Mouse (Mus musculus) duodenum, adult 2 months (tissue): ENCODE measurements around the gene Mfsd4b2. TPM values are rescaled to one million over a fixed set of nuclear protein-coding genes. Genes with fewer than 3 reads are reported as not detected.

ENCODE experiments used
- polyA plus RNA-seq: library from polyadenylated mRNA; depleted of rRNA; stranded (reverse); fragments of >200 nt; gene quantifications from 2 replicates; pipeline ENCODE4 v1.2.3, GENCODE M21; 2012; ENCODE audit warnings: low replicate concordance; rRNA removed

The Mfsd4b2 gene
- polyA plus RNA-seq, result 17.7 and 35.8 TPM in 2 replicates

DNA sequence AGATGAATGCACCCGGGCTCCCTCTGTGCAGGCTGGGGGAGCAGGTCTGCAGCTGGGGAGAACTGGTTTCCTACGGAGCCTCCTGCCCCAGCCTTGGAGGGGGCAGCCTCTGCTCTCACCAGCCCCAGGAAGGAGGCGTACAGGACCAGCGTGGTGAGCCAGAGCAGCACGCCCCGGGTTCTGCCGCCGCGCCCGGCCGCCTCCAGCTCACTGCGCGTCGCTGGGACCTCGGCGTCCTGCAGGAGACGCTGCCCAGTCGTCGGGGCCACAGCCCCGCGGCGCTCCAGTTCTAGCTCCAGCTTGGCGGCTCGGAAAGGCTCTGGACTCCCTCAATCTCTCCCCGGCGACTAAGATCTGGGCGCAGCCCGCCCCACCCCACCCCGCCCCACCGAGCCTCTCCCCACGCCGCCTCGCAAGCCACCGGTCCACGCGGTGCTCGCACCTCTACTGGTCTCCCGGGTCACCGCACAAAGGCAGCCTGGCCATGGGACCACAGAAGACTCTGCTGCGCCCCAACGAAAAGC is at the start of gene Mfsd4b2:
TSS of gene Mfsd4b2 (minus strand) at position 308 of the 524 bp plus-strand sequence.

DNA sequence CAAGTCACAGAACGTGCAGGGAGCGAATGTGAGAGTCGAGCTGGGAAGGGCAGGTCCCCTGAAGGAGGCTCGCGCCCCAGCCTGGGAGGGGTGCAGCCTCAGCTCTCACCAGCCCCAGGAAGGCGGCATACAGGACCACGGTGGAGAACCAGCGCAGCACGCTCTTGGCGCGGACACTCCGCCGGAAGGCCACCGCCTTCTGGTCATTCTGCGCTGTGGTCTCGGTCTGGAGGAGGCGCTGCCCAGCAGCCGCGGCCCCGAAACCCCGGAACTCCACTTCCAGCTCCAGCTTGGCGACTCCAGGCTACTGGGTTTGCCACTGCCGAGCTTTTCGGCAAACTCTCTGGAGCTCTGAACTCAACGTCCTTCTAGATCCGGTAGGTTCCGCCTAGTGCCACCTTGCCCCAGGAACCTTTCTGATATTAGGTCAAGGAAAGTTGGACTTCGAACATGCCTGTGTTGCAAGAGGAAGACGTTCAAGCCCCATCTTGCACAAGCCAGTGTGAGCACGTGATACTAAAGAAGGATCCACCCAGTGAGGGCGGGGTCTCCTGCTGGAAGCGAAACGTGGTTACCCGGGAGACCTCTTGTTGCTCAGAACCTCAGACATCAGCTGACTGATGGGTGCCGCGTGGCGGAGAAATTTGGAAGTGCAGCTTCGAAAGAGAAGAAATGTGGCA is 33.2 kb upstream of the Mfsd4b2 start, which contains the start of gene Mfsd4b3:
TSS of gene Mfsd4b3 (minus strand) at position 393 of the 680 bp plus-strand sequence.

DNA sequence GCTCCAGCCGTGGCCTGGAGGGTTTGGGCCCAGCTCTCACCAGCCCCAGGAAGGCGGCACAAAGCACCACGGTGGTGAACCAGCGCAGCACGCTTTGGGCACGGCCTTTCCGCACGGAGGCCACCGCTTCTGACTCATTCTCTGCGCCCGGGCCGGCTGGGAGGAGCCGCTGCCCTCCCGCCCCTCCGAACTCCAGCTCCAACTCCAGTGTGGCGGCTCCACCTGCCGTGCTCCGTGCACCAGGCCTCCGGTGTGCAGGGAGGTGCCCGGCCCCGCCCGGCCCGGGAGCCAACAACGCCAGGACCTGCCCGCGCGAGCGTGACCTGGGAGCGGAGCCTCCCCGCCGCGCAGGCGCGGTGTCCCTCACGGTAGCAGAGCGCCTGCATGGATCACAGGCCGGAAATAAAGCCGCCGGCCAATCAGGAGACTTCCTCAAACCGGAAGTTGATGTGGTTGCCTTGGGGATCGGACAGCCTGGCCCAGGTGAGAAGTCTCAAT is 27.8 kb downstream of the Mfsd4b2 start, which contains the start of gene Mfsd4b4:
TSS of gene Mfsd4b4 (minus strand) at position 365 of the 498 bp plus-strand sequence.

Other genes starting within 250 kb of the Mfsd4b2 start
- 0.82 and 3.1 TPM in 2 replicates for gene Rev3l, start 194.8 kb downstream of the Mfsd4b2 start, polyA plus RNA-seq
- gene Mfsd4b4, start 27.7 kb downstream of the Mfsd4b2 start, polyA plus RNA-seq, result 0.26 and 0.47 TPM in 2 replicates
- gene Mfsd4b3, start 33.2 kb upstream of the Mfsd4b2 start, polyA plus RNA-seq, result 7.2 and 20.2 TPM in 2 replicates
- gene Mfsd4b5, start 59.7 kb upstream of the Mfsd4b2 start, polyA plus RNA-seq, result 1.5 and 1.6 TPM in 2 replicates
- gene Mfsd4b1, start 98.3 kb upstream of the Mfsd4b2 start, polyA plus RNA-seq, result 0.09 TPM in 1 of 2 replicates, not detected in the other
- gene Slc16a10, start 215.3 kb upstream of the Mfsd4b2 start, polyA plus RNA-seq, result 21.3 and 124 TPM in 2 replicates